Mouse (Mus musculus): ENCODE results near the gene Slc38a7.

- no peak for TF ChIP-seq CTCF (IDR thresholded peaks at IDR 0.05; ENCODE audit: low read depth)
- no peak for TF ChIP-seq EP300 (IDR thresholded peaks at IDR 0.05; ENCODE audit: low read depth)
These were observed 33.6 kb upstream of the Slc38a7 start for GRCm38 (mm10) chr8:95886647-95887577.

All from liver, embryonic 14.5 days (tissue).